Mouse (Mus musculus): ENCODE measurements around the gene Tmem63b. TPM values are rescaled to one million over a fixed set of nuclear protein-coding genes. Genes with fewer than 3 reads are reported as not detected.

Tmem63b gene
- polyA plus RNA-seq (2015; fragmentation: Nextera tagmentation; extraction: Ambion mirVana), result 8.6 and 9.6 TPM in 2 replicates

DNA sequence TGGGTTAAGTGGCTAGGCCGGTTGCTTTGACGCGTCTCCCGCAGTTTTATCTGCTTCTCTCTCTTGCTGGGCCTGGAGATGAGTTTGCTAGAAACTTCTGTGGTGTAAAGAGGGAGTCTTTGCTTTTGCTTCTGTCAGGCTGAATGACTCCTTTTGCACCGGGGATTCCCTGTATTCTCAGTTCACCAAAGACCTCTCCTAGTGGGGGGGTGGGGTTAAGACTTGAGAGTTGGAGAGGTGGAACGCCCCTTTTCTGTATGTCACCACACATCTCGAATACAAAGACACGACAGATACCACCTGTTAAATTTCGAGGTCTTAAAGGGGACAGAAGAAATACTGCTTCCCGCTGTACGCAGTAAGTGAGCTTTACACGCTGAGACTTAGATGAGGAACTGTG lies at the start of gene Tmem63b:
Tmem63b (minus strand) TSS at position 190 of the 400 bp plus-strand sequence.
- H3K4me2 ChIP-seq, result peak within 1 kb of the TSS; percentile 100
- H3K9ac ChIP-seq, result peak within 1 kb of the TSS; percentile 82
- no peaks in the 10 kb centered on the region for H3K36me3 ChIP-seq (replicated peaks)
- 9% methylated on average over 12 of the region's 12 CpGs for WGBS (ENCODE audit: insufficient replicate concordance)
- H3K4me3 ChIP-seq (replicated peaks), result peak within 1 kb of the TSS; percentile 76
- peaks cover 13% of the 10 kb centered on the region for H3K27me3 ChIP-seq
- no peaks in the 10 kb centered on the region for H3K9me3 ChIP-seq (replicated peaks)
- peaks cover 44% of the 10 kb centered on the region for H3K4me1 ChIP-seq (replicated peaks)
- ATAC-seq (ENCODE audit: insufficient read depth), result peak; percentile 13
- peak within 1 kb of the TSS; percentile 73 for H3K27ac ChIP-seq (replicated peaks)

DNA sequence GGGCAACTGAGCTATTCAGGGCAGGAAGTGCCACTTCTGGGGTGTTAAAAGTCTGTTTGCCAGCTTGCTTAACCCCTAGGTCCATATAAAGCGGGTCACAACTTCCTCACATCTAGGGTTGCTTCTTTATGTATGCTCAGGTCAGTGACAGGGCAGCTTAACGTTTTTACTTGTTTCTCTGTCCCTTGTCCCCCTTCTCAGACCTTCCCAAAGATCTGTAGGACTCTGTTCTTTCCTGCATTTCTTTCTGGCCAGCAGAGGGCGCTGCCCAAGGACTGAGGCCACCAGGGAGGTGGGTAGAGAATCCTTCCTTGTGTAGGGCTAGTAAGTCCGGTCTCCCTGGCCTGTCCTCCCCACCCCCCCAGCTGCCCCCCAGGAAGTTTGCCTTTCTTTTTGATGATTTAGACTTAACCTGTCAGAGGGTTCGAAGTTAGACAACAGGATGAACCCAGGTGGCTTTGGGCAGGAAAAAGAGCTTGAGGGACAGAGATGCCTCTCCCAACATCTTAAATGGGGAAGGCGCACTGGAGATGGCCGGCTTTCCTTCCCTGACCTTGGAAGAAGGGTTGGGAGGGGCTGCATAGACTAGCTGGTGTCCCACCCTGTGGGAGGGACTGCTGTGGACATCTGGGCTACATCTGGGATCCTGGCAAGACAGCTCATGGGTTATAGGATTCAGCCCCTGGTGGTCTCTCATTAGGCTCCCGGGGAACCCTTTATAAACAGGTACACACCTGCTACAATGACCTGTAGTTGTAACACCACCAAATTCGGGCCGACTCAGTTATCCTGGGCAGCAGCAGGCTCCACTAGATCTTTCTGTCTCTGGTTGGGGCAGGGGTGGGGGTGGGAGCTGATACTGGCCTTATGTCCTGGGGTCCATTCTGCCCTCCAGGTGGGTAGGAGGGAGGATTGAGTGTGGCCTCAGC lies 48.9 kb upstream of the Tmem63b start:
- H3K9me3 ChIP-seq (replicated peaks), result no peaks in the 10 kb centered on the region
- peak overlapping the region; percentile 67 for H3K4me3 ChIP-seq (replicated peaks)
- peaks cover 48% of the 10 kb centered on the region for H3K4me1 ChIP-seq (replicated peaks)
- H3K9ac ChIP-seq, result peak overlapping the region; percentile 73
- H3K4me2 ChIP-seq, result peak overlapping the region; percentile 97
- H3K36me3 ChIP-seq (replicated peaks), result no peaks in the 10 kb centered on the region
- peaks cover 54% of the 10 kb centered on the region for H3K27me3 ChIP-seq
- 13% methylated on average over 10 of the region's 10 CpGs for WGBS (ENCODE audit: insufficient replicate concordance)
- ATAC-seq (ENCODE audit: insufficient read depth), result peak; percentile 47
- H3K27ac ChIP-seq (replicated peaks), result peak overlapping the region; percentile 83

DNA sequence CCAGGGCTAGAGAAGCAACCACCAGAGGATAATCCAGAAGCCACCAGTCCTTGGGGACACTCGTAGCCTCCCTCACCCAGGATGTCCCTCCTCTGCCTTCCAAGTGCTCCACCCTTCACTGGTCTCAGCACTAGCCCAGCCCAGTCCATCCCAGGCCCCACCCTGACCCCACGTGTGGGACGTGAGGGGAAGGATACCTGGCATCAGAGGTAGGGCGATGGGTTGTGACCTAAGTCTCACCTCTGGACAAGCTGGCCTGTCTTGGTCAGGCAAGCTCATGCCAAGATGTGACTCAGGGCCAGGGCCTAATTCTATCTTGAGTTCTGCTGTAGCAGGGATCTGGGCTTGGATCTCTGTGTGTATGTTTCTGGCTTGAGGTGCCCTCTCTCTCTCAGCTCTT lies 48.2 kb upstream of the Tmem63b start:
- ATAC-seq (ENCODE audit: insufficient read depth), result no peak
- Histone ChIP-seq H3K4me3 (replicated peaks) (no peak overlapping the region), H3K27ac (replicated peaks) (peak overlapping the region; percentile 83; the same call in 1 of the 2 replicates), H3K4me1 (replicated peaks) (peaks cover 48% of the 10 kb centered on the region), H3K9me3 (replicated peaks) (no peaks in the 10 kb centered on the region), H3K27me3 (peaks cover 58% of the 10 kb centered on the region), H3K9ac (no peak overlapping the region), H3K4me2 (no peak overlapping the region), H3K36me3 (replicated peaks) (no peaks in the 10 kb centered on the region)
- WGBS (ENCODE audit: insufficient replicate concordance), result 79% methylated on average over 4 of the region's 4 CpGs

DNA sequence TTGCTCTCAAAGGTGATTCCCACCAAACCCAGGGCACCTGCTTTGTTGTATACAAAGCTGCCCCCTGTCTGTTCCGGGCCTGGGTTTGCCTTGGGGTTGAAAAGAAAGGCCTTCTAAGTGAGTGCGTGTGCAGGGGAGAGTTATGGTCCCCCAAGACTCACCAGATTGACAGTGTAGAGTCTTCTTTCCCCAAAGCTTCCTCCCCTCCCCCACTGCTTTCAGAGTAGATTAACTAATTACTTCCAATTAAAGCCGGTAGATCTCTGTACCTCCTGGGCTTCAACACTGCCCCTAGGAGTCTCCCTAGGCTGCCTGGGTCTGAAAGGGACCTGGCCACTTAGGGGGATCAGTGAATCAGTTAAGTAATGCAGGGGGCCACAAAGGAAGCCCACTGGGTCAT lies 47.6 kb upstream of the Tmem63b start:
- no peak overlapping the region; the same call in 1 of the 2 replicates for H3K27ac ChIP-seq (replicated peaks)

DNA sequence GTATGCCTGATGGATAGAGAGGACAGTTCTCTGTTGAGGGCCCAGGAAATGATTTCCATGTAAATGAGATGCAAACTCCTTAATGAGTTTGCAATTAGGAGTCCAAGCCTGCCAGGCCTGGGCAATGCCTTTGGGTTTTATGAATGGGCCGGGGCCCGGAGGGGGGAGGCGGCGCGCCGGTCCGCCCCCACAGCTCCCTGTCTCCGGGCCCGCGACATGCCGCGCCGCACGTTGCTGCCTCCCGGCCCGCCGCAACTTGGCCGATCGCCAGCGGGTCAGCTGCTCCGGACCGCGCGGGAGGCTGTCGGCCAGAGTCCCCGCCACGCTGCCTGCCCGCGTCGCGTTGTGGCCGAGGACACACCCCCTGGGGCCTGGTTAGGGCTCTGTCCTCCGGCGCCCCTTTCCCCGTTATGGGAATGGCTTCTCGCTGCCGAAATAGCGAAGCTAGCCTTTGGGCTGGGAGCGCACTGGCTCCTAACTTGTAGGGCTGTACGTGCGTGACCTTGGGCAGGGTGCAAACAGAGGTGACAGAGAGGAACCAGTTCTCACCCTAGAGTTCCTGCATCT lies 47.1 kb upstream of the Tmem63b start, which contains the start of gene 1600014C23Rik:
1600014C23Rik (minus strand) TSS at position 110 of the 567 bp plus-strand sequence.
- Histone ChIP-seq H3K9me3 (replicated peaks) (no peaks in the 10 kb centered on the region), H3K27me3 (peaks cover 60% of the 10 kb centered on the region), H3K4me3 (replicated peaks) (peak within 1 kb of the TSS; percentile 38), H3K36me3 (replicated peaks) (no peaks in the 10 kb centered on the region), H3K4me2 (peak within 1 kb of the TSS; percentile 71), H3K9ac (peak within 1 kb of the TSS; percentile 7; the same call in 1 of the 2 replicates), H3K27ac (replicated peaks) (peak within 1 kb of the TSS; percentile 83; the same call in 1 of the 2 replicates), H3K4me1 (replicated peaks) (peaks cover 48% of the 10 kb centered on the region)
- 3% methylated on average over 41 of the region's 41 CpGs for WGBS (ENCODE audit: insufficient replicate concordance)
- no peak for ATAC-seq (ENCODE audit: insufficient read depth)

More for the DNA sequence above, 47.6 kb upstream of the Tmem63b start:
- no peak for ATAC-seq (ENCODE audit: insufficient read depth)
- peak overlapping the region; percentile 71 for H3K4me2 ChIP-seq
- H3K4me3 ChIP-seq (replicated peaks), result no peak overlapping the region
- H3K27me3 ChIP-seq, result peaks cover 60% of the 10 kb centered on the region
- no peaks in the 10 kb centered on the region for H3K9me3 ChIP-seq (replicated peaks)
- WGBS (ENCODE audit: insufficient replicate concordance), result 40% methylated on average over 3 of the region's 3 CpGs
- H3K9ac ChIP-seq, result no peak overlapping the region
- peaks cover 48% of the 10 kb centered on the region for H3K4me1 ChIP-seq (replicated peaks)
- H3K36me3 ChIP-seq (replicated peaks), result no peaks in the 10 kb centered on the region

DNA sequence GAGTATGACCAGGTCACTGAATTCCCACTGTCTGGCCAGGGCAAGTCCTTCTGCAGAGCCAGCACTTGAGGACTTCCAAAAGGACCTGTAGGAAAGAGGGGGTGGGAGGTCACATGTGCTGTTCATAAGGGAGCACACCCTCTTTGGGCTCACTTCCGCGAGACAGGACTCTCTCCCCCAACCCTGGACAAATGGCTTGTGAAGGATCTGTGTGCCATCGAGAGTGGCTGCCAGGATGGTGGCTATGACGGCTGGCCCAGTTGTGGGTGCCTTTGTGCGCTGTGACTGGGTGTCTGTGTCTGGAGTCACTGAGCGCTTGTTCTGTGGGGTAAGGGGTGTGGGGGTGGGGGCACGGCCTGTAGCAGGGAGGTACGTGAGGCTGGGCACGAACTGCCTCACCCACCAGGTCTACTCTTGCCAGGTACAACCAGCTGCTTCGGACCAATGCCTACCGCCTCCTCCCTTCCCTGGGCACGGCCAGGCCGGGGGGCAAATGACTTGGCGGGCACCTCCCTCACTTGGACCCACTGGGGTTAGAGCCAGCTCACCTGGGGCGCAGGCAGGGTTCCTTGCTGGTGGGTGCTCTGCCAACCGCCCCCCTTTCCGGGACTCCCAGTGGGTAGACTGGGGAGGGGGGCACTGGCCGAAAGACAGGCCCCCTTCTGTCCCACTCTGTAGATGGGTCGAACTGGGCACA lies 46.5 kb upstream of the Tmem63b start:
- Histone ChIP-seq H3K4me3 (replicated peaks) (peak overlapping the region; percentile 38; the same call in 1 of the 2 replicates), H3K4me2 (peak overlapping the region; percentile 71), H3K27ac (replicated peaks) (no peak overlapping the region), H3K27me3 (peaks cover 60% of the 10 kb centered on the region), H3K4me1 (replicated peaks) (peaks cover 48% of the 10 kb centered on the region), H3K36me3 (replicated peaks) (no peaks in the 10 kb centered on the region), H3K9ac (no peak overlapping the region), H3K9me3 (replicated peaks) (no peaks in the 10 kb centered on the region)
- no peak for ATAC-seq (ENCODE audit: insufficient read depth)
- 61% methylated on average over 19 of the region's 19 CpGs for WGBS (ENCODE audit: insufficient replicate concordance)

DNA sequence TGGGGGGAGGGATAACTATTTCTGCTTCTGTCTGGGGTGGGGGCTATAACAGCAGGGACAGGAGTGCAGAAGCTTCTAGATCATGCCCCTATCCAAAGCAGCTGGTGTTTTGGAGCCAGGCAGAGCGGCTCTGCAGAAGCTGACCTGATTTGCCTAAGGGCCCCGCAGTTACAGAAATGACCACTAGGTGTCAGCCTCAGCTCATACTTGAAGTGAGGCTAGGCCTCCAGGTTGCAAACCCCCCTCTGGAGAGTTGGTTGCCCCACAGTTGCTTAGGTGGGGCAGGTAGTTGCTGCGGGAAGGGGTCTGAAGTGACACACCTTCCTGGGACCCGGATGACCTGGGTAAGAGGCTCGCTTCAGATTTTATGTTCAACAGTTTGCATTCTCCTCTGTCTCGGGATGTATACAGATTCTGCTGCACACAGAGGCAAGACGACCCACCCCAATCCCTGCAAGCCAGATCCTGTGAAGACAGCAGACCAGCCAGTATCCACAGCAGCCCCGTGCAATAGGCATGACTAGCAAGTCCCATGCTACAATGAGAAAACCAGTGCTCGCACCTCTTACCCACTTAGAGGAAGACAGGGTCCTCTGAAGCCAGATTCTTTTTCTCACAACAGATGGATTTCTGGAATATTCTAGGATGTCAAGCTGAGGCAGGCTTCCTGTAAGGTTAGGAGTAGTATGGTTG lies 44.6 kb upstream of the Tmem63b start:
- WGBS (ENCODE audit: insufficient replicate concordance), result 25% methylated on average over 9 of the region's 9 CpGs
- Histone ChIP-seq H3K9me3 (replicated peaks) (no peaks in the 10 kb centered on the region), H3K27me3 (peaks cover 52% of the 10 kb centered on the region), H3K36me3 (replicated peaks) (no peaks in the 10 kb centered on the region), H3K4me3 (replicated peaks) (no peak overlapping the region), H3K9ac (no peak overlapping the region), H3K27ac (replicated peaks) (no peak overlapping the region), H3K4me1 (replicated peaks) (peaks cover 47% of the 10 kb centered on the region), H3K4me2 (no peak overlapping the region)
- ATAC-seq (ENCODE audit: insufficient read depth), result no peak

DNA sequence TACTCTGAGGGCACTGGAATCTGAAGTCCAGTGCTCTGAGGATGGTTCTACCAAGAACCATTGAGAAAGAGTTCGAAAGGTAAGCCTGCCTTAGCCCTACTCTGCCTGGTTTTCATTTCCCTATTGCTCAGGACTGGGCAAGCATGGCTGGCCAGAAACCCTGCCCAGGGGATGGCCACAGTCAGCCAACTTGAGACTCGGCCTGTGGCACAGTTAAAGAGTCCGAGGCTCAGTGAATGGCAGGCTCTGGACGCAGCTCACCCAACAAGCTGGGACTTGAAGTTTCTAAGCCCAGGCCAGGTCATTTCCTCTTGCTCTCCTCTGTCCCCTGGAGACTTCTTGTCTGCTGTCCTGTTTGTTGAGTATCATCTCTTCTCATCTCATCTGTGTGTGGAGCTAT lies 44.0 kb upstream of the Tmem63b start:
- no peak for ATAC-seq (ENCODE audit: insufficient read depth)
- Histone ChIP-seq H3K4me1 (replicated peaks) (peaks cover 47% of the 10 kb centered on the region), H3K4me2 (no peak overlapping the region), H3K4me3 (replicated peaks) (no peak overlapping the region), H3K27me3 (peaks cover 52% of the 10 kb centered on the region), H3K9ac (no peak overlapping the region), H3K27ac (replicated peaks) (no peak overlapping the region), H3K36me3 (replicated peaks) (no peaks in the 10 kb centered on the region), H3K9me3 (replicated peaks) (no peaks in the 10 kb centered on the region)
- 80% methylated on average over 4 of the region's 4 CpGs for WGBS (ENCODE audit: insufficient replicate concordance)

DNA sequence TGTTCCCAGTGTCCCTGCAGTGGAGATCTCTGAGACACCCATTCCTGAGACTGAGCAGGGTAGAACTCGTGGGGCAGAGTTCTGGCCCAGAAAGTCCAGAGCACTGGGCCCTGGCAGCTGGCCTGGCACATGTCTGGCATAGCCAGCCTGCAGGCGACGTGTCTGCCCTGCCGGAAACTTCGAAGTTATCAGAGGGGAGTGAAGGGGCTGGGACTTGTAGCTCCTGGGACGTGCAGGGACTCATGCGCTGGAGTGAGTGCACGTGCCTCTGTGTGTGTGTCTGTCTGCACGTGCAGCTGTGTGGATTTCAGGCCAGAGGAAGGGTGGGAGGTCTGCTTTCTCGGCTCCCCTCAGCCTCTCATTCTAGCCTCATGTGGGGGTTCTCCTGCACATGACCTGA lies 42.7 kb upstream of the Tmem63b start:
- WGBS (ENCODE audit: insufficient replicate concordance), result 61% methylated on average over 10 of the region's 10 CpGs

DNA sequence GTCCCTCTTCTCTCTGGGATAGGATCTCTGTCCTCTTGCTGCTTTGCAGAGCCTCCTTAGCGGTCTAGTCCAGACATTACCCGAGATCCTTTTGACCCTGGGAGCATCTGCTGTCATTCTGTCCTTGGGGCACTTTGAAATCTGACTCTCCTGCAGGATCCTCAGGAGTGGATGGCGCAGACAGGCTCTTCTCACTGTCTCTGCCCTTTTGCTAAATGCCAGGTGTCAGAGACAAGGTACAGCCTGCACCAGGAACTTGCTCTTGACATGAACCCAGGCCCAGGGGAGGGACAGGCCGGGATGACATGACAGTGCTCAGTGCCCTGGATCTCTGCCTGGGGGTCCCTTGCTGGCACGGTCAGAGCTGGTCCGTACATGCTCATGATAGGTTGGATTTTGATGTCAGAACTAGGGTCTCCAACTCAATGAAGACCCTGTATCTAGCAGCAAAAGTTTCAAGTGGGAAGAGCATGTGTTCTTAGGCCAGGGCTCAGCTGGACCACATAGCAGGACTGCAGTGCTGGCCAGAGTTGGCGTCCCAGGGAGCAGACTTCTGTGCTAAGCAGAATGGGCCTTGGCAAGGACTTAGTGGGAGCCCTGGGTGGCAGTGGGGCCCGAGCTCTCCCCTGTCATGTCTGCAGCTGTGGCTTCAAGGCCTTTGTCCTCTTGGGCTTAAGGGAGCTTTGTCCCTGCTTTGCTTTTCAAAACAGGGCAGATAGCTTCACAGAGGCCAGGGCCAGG lies 41.4 kb upstream of the Tmem63b start:
- ATAC-seq (ENCODE audit: insufficient read depth), result no peak
- 69% methylated on average over 8 of the region's 8 CpGs for WGBS (ENCODE audit: insufficient replicate concordance)
- peaks cover 45% of the 10 kb centered on the region for H3K4me1 ChIP-seq (replicated peaks)
- H3K27ac ChIP-seq (replicated peaks), result 0 out of 2 replicates have a peak overlapping the region, but pooled peaks have one; percentile 1
- no peak overlapping the region for H3K4me3 ChIP-seq (replicated peaks)
- H3K4me2 ChIP-seq, result no peak overlapping the region
- no peaks in the 10 kb centered on the region for H3K9me3 ChIP-seq (replicated peaks)
- H3K36me3 ChIP-seq (replicated peaks), result no peaks in the 10 kb centered on the region
- H3K9ac ChIP-seq, result no peak overlapping the region
- H3K27me3 ChIP-seq, result peaks cover 36% of the 10 kb centered on the region

More for the DNA sequence above, 42.7 kb upstream of the Tmem63b start:
- Histone ChIP-seq H3K4me2 (no peak overlapping the region), H3K27ac (replicated peaks) (no peak overlapping the region), H3K27me3 (peaks cover 43% of the 10 kb centered on the region), H3K4me1 (replicated peaks) (peaks cover 47% of the 10 kb centered on the region), H3K9me3 (replicated peaks) (no peaks in the 10 kb centered on the region), H3K36me3 (replicated peaks) (no peaks in the 10 kb centered on the region), H3K4me3 (replicated peaks) (no peak overlapping the region), H3K9ac (no peak overlapping the region)
- no peak for ATAC-seq (ENCODE audit: insufficient read depth)
